Mouse (Mus musculus): ENCODE data around the gene Pakap. TPM values are rescaled to one million over a fixed set of nuclear protein-coding genes. Genes with fewer than 3 reads are reported as not detected.

Pakap gene
- total RNA-seq, 2 experiments from 2014 or later, result 19.1 to 19.2 TPM

- no peak for DNase-seq (ENCODE audit: low spot score in 2 of 2)
Observed at GRCm38 (mm10) chr4:57904638-57905037, 336.7 kb downstream of the Pakap start.

DNA sequence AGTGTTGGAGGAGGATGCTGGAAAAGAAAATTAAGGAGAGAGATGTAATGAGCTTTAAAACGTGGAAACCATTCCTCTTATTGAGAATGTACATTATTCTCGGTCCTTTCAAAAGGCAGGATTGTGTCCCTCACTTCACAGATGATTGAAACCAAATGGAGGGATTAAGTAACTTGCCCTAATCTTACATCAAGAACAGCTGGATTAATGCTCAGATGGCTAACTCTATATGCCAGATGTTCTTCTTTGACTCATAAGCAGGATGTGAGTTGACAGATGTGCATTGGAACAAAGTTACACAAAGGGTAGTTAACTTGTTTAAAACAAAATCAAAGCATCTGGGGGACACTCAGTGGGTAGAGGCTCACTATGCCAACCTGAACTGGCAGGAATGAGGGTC is 338.7 kb downstream of the Pakap start:
- DNase-seq (ENCODE audit: low spot score in 2 of 2), result no peak

- DNase-seq (ENCODE audit: low spot score in 2 of 2), result no peak
Observed at GRCm38 (mm10) chr4:57908860-57909259, 340.9 kb downstream of the Pakap start.

DNA sequence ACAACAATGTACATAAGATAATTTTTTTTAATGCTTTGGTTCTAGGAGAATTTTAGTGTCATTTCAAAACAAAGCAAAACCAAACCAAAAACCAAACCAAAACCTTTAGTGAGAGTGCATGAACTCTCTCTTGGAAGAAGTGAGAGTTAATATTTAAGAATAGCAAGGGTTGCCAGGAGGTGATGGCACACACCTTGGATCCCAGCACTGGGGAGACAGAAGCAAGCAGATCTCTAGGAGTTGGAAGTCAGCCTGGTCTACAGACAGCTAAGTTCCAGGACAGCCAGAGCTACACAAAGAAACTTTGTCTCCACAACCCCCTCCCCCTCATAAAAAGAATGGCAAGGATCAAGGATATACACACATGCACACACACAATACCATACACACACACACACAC is 345.0 kb downstream of the Pakap start:
- DNase-seq (ENCODE audit: low spot score in 2 of 2), result no peak

- no peak for DNase-seq (ENCODE audit: low spot score in 2 of 2)
Observed at GRCm38 (mm10) chr4:57914193-57915190, 346.5 kb downstream of the Pakap start.

DNA sequence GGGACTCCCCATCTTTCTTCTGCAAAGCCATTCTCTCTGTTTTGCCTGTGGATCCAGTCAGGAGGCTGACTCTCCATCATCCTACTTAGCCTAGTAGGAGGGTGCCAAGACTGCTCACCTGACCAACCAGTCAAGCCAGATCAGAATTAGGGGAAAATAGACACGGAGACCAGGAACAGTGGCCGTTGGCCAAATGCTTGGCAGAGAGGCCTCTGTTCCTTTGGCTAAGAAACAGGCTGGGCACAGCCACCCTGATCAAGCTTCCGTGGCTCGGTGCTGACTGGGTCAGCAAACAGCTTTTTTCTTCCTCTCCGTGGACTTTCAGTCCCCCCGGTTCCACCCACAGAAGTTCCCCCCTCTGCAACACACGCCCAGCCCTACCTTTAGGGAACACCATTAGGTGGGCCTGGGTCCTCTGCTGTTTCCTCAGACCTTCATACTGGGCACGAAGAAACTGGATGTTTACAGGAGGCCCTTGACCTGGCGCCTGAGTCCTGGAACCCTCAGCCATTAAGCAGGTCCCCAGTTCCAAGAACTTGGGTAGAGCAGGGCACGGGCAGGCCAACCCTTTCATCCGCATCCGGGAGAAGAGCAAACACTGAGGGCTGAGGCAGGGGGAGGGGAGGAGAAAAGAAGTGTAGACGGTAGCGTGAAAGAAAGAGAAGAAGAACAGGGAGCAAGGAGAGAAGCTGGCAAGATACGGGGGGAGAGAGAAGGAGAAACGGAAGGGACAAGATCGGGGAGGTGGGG is 347.4 kb downstream of the Pakap start:
- DNase-seq (ENCODE audit: low spot score in 2 of 2), result no peak

DNA sequence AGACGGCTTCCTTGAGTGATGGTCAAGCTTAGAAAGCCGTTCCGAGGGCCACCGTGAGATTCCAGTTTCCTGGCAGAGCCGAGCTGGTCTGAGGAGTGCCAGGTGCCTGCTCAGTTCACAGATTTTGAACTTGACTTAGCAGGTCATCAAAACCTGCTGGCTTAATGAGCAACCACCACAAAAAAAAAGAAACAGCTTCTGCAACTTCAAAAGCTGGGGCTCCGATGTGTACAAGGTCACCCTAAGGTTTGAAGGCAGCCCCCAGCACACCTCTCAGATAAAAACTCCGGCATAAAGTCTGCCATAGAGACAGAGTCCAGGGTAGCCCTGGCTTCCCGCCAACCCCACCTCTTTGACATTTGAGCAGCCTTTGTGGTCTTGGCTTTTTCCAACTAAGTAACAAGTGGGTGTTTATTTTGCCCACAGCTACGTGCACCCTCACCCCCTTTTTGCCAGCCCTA is 348.3 kb downstream of the Pakap start, which contains the start of gene D630039A03Rik:
Gene D630039A03Rik (minus strand): TSS at position 97 of the 461 bp plus-strand sequence.
- DNase-seq (ENCODE audit: low spot score in 2 of 2), result no peak

GRCm38 (mm10) chr4:57916711-57917110 is 348.7 kb downstream of the Pakap start:
- DNase-seq (ENCODE audit: low spot score in 2 of 2), result no peak

DNA sequence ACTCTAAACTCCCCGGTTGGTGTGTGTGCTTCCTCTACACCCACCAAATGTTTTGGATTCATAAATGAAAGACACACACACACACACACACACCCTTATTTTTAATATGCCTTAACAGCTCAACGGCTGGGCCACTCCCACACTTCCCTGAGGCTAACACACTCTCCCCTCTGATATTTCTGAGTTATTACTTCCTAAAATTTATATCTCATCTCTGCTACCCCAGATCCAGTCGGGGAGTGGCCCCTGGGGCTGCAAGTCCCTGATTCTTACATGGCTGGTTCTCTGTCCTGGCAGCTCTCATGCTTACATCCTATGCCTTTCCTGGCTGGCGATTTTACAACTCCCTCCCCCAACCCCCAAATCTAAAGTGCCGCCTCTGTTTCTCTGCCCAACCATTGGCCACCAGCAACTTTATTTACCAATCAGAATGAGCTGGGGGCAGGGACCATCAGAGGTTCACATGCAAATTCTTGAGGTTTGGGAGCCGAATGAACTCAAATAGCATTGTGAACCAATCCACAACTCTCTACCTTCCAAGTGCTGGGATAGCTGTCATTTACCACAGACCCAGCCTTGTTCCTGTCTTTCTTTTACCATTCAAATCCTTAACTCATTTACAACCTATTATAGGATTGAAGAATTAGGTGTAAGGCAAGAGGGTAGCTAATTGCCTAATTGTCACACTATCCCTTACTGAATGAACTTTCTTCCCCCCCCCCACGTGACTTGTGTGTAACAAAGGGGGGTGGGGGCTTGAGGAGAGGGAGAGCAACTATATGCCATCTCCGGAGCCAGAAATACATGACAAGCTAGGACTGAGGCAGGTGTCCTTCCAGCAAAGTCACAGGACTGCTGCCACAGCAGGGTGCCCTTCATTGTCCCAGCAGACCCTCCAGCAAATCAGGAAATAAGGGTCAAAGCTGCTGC is 351.8 kb downstream of the Pakap start:
- no peak for DNase-seq (ENCODE audit: low spot score in 2 of 2)

DNA sequence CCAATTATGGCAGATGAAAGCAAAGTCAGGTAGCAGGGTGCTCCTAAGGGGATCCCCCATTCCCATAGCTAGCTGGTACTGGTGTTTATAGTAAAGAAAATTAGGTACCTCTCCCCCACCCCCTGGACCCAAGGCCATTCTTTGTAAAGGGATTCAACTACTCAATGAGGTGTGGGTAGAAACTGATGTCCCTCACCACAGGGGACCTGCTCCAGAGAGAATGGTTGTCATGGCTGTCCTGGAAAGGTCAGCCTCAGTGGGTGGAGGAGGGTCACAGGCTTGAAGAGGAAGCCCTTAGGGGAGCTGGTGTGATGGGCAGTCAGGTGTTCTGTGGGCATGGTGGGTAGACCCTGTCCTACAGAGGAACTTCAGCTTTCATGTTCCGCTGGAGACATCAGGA is 352.5 kb downstream of the Pakap start:
- no peak for DNase-seq (ENCODE audit: low spot score in 2 of 2)

GRCm38 (mm10) chr4:57922171-57922570 is 354.2 kb downstream of the Pakap start:
- no peak for DNase-seq (ENCODE audit: low spot score in 2 of 2)

DNA sequence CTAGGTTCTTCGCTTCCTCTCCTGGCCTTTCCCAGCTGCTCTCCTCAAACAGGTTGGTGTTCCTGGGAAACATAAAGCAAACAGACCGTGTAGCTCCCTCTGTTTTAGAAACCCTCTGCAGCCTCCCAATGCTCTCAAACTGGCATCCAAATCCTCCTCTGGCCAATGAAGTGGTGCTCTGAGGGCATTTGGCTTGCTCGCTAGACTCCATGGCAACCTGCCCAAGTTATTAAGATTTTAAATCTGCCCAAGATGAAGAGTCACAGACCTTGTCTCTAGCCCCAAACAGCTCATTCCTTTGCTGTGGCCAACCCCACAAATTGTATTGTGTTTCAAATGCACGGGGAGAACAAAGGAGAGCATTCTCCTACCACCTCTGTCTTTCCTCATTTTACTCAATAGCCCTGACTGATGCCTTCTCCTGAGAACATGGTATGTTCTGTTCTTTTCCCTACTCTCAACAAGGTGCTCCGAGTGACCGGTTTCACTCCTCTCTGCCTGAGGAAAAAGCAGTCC is 356.6 kb downstream of the Pakap start:
- no peak for DNase-seq (ENCODE audit: low spot score in 2 of 2)

DNA sequence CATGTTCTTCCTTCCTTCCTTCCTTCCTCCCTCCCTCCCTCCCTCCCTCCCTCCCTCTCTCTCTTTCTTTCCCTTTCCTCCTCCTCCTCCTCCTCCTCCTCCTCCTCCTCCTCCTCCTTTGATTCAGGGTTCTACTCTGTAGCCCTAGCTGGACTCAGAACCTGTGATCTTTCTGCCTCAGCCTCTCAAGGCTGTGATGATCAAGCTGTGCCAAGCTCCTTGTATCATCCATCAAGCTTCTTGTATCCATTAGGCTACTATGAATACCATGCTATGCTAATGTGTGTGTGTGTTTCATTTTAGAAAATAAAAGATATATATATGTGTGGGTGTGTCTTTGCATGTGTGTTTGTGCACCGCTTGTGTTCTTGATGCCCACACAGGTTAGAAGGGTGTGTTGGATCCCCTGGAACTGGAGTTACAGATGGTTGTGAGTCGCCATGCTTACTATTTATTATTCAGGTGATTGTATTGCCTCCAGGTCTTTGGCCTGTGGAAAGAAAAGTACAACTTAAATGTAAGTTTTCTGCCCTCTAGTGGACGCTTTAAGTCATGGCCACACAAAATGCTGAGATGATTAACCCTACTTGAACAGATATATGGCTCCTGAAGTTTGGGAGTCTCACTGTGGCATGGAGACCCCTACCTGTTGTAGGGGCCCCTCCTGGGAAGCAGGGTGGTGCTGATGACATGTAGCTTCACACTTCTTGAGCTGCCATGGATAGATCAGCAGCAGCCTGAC is 359.7 kb downstream of the Pakap start:
- DNase-seq (ENCODE audit: low spot score in 2 of 2), result no peak

DNA sequence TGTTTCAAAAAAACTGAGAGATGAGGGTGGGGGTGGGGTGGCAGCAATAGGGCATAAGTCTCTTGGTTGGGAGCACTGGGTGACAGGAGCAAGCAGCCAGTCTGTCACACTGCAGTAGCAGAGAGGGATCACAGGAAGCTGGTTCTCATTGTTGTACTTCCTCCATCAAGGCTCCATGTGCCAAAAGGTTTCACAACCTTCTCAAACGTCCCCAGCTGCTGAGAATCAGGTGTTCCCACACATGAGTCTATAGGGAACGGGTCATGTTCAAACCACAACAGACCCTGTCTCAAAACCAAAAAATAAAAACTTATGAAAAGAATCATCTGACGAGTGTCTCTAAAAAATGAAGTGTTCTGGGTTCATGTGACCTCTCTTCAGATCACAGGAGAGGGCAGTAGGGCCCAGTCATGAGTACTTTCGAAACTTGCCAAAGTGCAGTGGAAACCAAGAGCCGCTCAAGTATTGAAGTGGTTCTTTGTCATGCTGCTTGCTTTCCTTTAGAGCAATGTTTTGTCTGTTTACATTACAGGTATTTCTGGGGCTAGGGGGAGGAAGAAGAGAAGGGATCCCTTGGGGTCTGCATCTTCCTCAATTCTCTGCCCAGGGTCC is 362.7 kb downstream of the Pakap start:
- no peak for DNase-seq (ENCODE audit: low spot score in 2 of 2)

- no peak for DNase-seq (ENCODE audit: low spot score in 2 of 2)
Observed at GRCm38 (mm10) chr4:57934181-57934580, 366.2 kb downstream of the Pakap start.

GRCm38 (mm10) chr4:57937292-57937691 is 369.3 kb downstream of the Pakap start:
- no peak for DNase-seq (ENCODE audit: low spot score in 2 of 2)

- no peak for DNase-seq (ENCODE audit: low spot score in 2 of 2)
Observed at GRCm38 (mm10) chr4:57940631-57941030, 372.7 kb downstream of the Pakap start.

DNA sequence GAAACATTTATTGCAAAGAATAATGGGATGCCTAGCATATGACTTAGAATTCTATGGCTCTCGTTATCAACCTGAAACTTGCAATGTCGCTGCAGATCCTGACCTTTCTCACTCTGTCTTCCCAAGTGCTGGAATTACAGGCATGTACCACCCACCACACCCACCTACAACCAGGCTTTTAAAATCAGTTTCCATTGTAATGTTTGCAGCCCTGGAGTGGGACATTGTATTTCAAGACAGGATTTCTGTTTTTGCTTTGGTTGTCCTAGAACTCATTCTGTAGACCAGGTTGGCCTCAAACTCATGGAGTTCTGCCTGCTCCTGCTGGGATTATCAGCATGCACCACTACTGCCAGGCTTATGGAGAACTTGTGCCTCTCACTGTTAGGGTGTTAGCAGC is 374.9 kb downstream of the Pakap start:
- DNase-seq (ENCODE audit: low spot score in 2 of 2), result no peak
